Mouse (Mus musculus) CH12.LX (cell line): ENCODE data around the gene Wnt7a. TPM values are rescaled to one million over a fixed set of nuclear protein-coding genes. Genes with fewer than 3 reads are reported as not detected.

Experiments used
- DNase-seq: peaks from one replicate; pipeline ENCODE4 v3.0.0-alpha.2; 2013; ENCODE audit errors: extremely low read depth
- H3K27ac ChIP-seq: 2 replicates; pipeline ENCODE4 v1.5.1; 2012; ENCODE audit warnings: low read depth, mild to moderate bottlenecking, control low read depth, moderate library complexity; ENCODE audit not compliant: insufficient read depth
- H3K27me3 ChIP-seq: replicated peaks from 2 replicates; pipeline ENCODE3; 2012; ENCODE audit warnings: inconsistent platforms
- H3K36me3 ChIP-seq, 2 experiments: replicated peaks in 1 of 2; 2 replicates each; pipeline versions ENCODE3 to v1.6.1; 2012; ENCODE audit warnings: inconsistent platforms in 1 of 2, low read length in 1 of 2, mild to moderate bottlenecking in 1 of 2, mixed read lengths in 1 of 2, moderate library complexity in 1 of 2; ENCODE audit not compliant: control insufficient read depth in 1 of 2, insufficient read depth in 1 of 2
- H3K4me1 ChIP-seq, 2 experiments: 2 replicates each; pipeline ENCODE4 v1.6.1; 2012; ENCODE audit warnings: inconsistent platforms in 1 of 2, moderate library complexity in 1 of 2; ENCODE audit not compliant: insufficient read depth in 2 of 2, control insufficient read depth in 1 of 2
- H3K4me2 ChIP-seq: 2 replicates; pipeline ENCODE4 v1.6.1; 2012; ENCODE audit warnings: low read depth, mild to moderate bottlenecking, control low read depth; ENCODE audit not compliant: poor library complexity, insufficient read depth, severe bottlenecking
- H3K4me3 ChIP-seq, 3 experiments: fragments of 150-350 bp in 1 of 3; sonication (generic) in 1 of 3; replicated peaks in 1 of 3; 2 replicates each; pipeline versions ENCODE3 to v1.5.1; 2011 to 2012; ENCODE audit warnings: low read depth in 2 of 3, low read length in 2 of 3, mild to moderate bottlenecking in 2 of 3, moderate library complexity in 2 of 3, control low read depth in 1 of 3, improper control_type of control experiment in 1 of 3, inconsistent platforms in 1 of 3, mixed read lengths in 1 of 3; ENCODE audit not compliant: poor library complexity in 1 of 3
- H3K79me2 ChIP-seq: replicated peaks from 2 replicates; pipeline ENCODE4 v1.6.1; 2012; ENCODE audit warnings: mild to moderate bottlenecking, moderate library complexity; ENCODE audit not compliant: control insufficient read depth, poor library complexity, insufficient read depth, severe bottlenecking; ENCODE audit errors: extremely low read depth
- H3K9ac ChIP-seq: 2 replicates; pipeline ENCODE4 v1.6.1; 2012; ENCODE audit warnings: low read depth, mild to moderate bottlenecking, control low read depth, moderate library complexity; ENCODE audit not compliant: insufficient read depth
- H3K9me3 ChIP-seq: replicated peaks from 2 replicates; pipeline ENCODE3; 2012; ENCODE audit warnings: low read length, inconsistent platforms, mixed read lengths
- CHD1 ChIP-seq: IDR thresholded peaks from 2 replicates; pipeline ENCODE4 v1.6.1; 2012; ENCODE audit warnings: low read depth, low read length, improper control_type of control experiment, inconsistent platforms
- JUN ChIP-seq: IDR thresholded peaks from 2 replicates; pipeline ENCODE4 v1.6.1; 2011; ENCODE audit warnings: low read depth, mild to moderate bottlenecking, low read length, improper control_type of control experiment, moderate library complexity; ENCODE audit not compliant: insufficient read depth
- JUND ChIP-seq: conservative IDR thresholded peaks from 2 replicates; pipeline ENCODE4 v1.6.1; 2011; ENCODE audit warnings: low read depth, low read length, improper control_type of control experiment
- KAT2A ChIP-seq: IDR thresholded peaks from 2 replicates; pipeline ENCODE4 v1.6.1; 2012; ENCODE audit warnings: low read length, improper control_type of control experiment, inconsistent platforms; ENCODE audit not compliant: insufficient replicate concordance
- MAFK ChIP-seq: IDR thresholded peaks from 2 replicates; pipeline ENCODE4 v1.6.1; 2011; ENCODE audit warnings: low read length, improper control_type of control experiment; ENCODE audit not compliant: insufficient replicate concordance
- MAX ChIP-seq: IDR thresholded peaks from 2 replicates; pipeline ENCODE4 v1.6.1; 2011; ENCODE audit warnings: low read length, improper control_type of control experiment
- NELFE ChIP-seq: IDR thresholded peaks from 2 replicates; pipeline ENCODE4 v1.6.1; 2011; ENCODE audit warnings: low read depth, low read length, improper control_type of control experiment
- SIN3A ChIP-seq: IDR thresholded peaks from 2 replicates; pipeline ENCODE4 v1.6.1; 2012; ENCODE audit warnings: low read length, improper control_type of control experiment, inconsistent platforms
- SMC3 ChIP-seq: IDR thresholded peaks from 2 replicates; pipeline ENCODE4 v1.6.1; 2011; ENCODE audit warnings: low read depth, low read length, improper control_type of control experiment
- ZKSCAN1 ChIP-seq: IDR thresholded peaks from 2 replicates; pipeline ENCODE4 v1.6.1; 2012; ENCODE audit warnings: low read depth, inconsistent platforms, low read length, improper control_type of control experiment, borderline replicate concordance
- dilution Hi-C: fragments of 300-500 bp; cut with MboI; formaldehyde crosslinking; loops from 2 replicates; pipeline ENCODE4 v1.14.3; 2020; ENCODE audit warnings: low sequenced_read_pairs; ENCODE audit not compliant: extremely low pct_unique_long_range_greater_than_20kb, extremely low pct_ligation_motif_present
- in situ Hi-C: fragments of 300-500 bp; cut with MboI; formaldehyde crosslinking; loops from 3 replicates; pipeline ENCODE4 v1.14.3; 2019; ENCODE audit warnings: low sequenced_read_pairs, low pct_ligation_motif_present, low pct_unique_long_range_greater_than_20kb, mixed read lengths
- polyA plus RNA-seq: library from polyadenylated mRNA; unstranded; fragments of >175 nt; gene quantifications from 2 replicates; pipeline ENCODE4 v1.2.1, GENCODE M21; 2012; ENCODE audit warnings: low read depth; ENCODE audit not compliant: insufficient read length
- total RNA-seq, 2 experiments: library from RNA; depleted of rRNA; stranded (reverse); fragments of 300-350 nt in 1 of 2; fragments of >200 nt in 1 of 2; gene quantifications; 2 replicates each; pipeline ENCODE4 v1.2.3; 2012 to 2014

Wnt7a gene
- total and polyA plus RNA-seq, 3 experiments = not detected

- Histone ChIP-seq H3K9me3 (no peaks in the 10 kb centered on the region), H3K4me2 (no peak overlapping the region), H3K9ac (no peak overlapping the region), H3K4me3 (no peak overlapping the region), H3K27me3 (peaks cover 85% of the 10 kb centered on the region), H3K36me3 (no peaks in the 10 kb centered on the region), H3K4me1 (no peaks in the 10 kb centered on the region), H3K27ac (no peak overlapping the region), H3K79me2 (no peaks in the 10 kb centered on the region)
- in situ Hi-C loops = no loop called here
- TF ChIP-seq KAT2A (no peak), MAFK (no peak), ZKSCAN1 (no peak), SMC3 (no peak), CHD1 (no peak), JUND (no peak), JUN (no peak), SIN3A (no peak), MAX (no peak), NELFE (no peak)
- DNase-seq = no peak
- dilution Hi-C loops = no loop called here
These were observed 89.0 kb downstream of the Wnt7a start for GRCm38 (mm10) chr6:91322001-91322772.

Other genes with a start within 250 kb of the Wnt7a start
- gene Fbln2, start 198.9 kb downstream of the Wnt7a start, total RNA-seq (2012; rRNA removed) = 0.21 and 0.81 TPM in 2 replicates
- gene Fbln2, start 198.9 kb downstream of the Wnt7a start, total RNA-seq (2014; rRNA removed) = not detected in 2 replicates
- not detected in 2 replicates for gene Fbln2, start 198.9 kb downstream of the Wnt7a start, polyA plus RNA-seq
- 30.1 and 40.8 TPM in 2 replicates for gene Chchd4, start 62.2 kb upstream of the Wnt7a start, total RNA-seq (2012; rRNA removed)
- 49.7 and 56.5 TPM in 2 replicates for gene Chchd4, start 62.2 kb upstream of the Wnt7a start, total RNA-seq (2014; rRNA removed)
- gene Chchd4, start 62.2 kb upstream of the Wnt7a start, polyA plus RNA-seq = 41.4 and 45.0 TPM in 2 replicates
- gene Tmem43, start 62.3 kb upstream of the Wnt7a start, total RNA-seq (2012; rRNA removed) = 27.8 and 29.7 TPM in 2 replicates
- gene Tmem43, start 62.3 kb upstream of the Wnt7a start, total RNA-seq (2014; rRNA removed) = 24.5 and 25.0 TPM in 2 replicates
- gene Tmem43, start 62.3 kb upstream of the Wnt7a start, polyA plus RNA-seq = 16.1 and 19.2 TPM in 2 replicates
- gene Xpc, start 104.5 kb upstream of the Wnt7a start, total RNA-seq (2012; rRNA removed) = 10.5 and 11.7 TPM in 2 replicates
- 6.7 and 7.8 TPM in 2 replicates for gene Xpc, start 104.5 kb upstream of the Wnt7a start, total RNA-seq (2014; rRNA removed)
- 8.2 and 10.9 TPM in 2 replicates for gene Xpc, start 104.5 kb upstream of the Wnt7a start, polyA plus RNA-seq
- 148 and 195 TPM in 2 replicates for gene Lsm3, start 104.6 kb upstream of the Wnt7a start, total RNA-seq (2012; rRNA removed)
- gene Lsm3, start 104.6 kb upstream of the Wnt7a start, total RNA-seq (2014; rRNA removed) = 509 and 526 TPM in 2 replicates
- gene Lsm3, start 104.6 kb upstream of the Wnt7a start, polyA plus RNA-seq = 248 and 258 TPM in 2 replicates